Comparison of ENCODE assay signal across 15 mouse cellular contexts in genomic region chr13:84192723-84193122, GRCm38 (mm10).
"Had no signal": no experiment of that assay in that cellular context is flagged by ENCODE, and none has a peak within 500 bp of the region (broad histone marks: within the 10 kb centered on the region; RNA-seq: fewer than 3 reads in every experiment).

No protein-coding gene starts in this region.

- H3K9ac ChIP-seq: neural tube, embryonic 13.5 days; neural tube, embryonic 15.5 days; stomach, embryonic 15.5 days had no signal

- H3K27me3 ChIP-seq: neural tube, embryonic 13.5 days; neural tube, embryonic 15.5 days; stomach, embryonic 15.5 days had no signal

- H3K4me1 ChIP-seq: neural tube, embryonic 13.5 days; neural tube, embryonic 15.5 days; stomach, embryonic 15.5 days had no signal

- H3K4me2 ChIP-seq: neural tube, embryonic 13.5 days; neural tube, embryonic 15.5 days; stomach, embryonic 15.5 days had no signal

- H3K4me3 ChIP-seq: neural tube, embryonic 13.5 days; neural tube, embryonic 15.5 days; stomach, embryonic 15.5 days had no signal

- H3K9me3 ChIP-seq: neural tube, embryonic 13.5 days; neural tube, embryonic 15.5 days; stomach, embryonic 15.5 days had no signal

- DNase-seq: retina, postnatal 1 day; right cerebral cortex, adult 18-20 months; right cerebral cortex, postnatal 14 days; right cerebral cortex, postnatal 25 days; right cerebral cortex, postnatal 4 days; spleen, adult 18-20 months; thymus, adult 18-20 months; thymus, adult 2 months; thymus, postnatal 14 days; thymus, postnatal 25 days; thymus, postnatal 36 days had no signal

- H3K27ac ChIP-seq: neural tube, embryonic 13.5 days; neural tube, embryonic 15.5 days; stomach, embryonic 15.5 days; stomach, postnatal 0 days had no signal

- H3K36me3 ChIP-seq: neural tube, embryonic 13.5 days; neural tube, embryonic 15.5 days; stomach, embryonic 15.5 days had no signal
